Mouse (Mus musculus) midbrain, embryonic 15.5 days (tissue): ENCODE measurements at regions not wholly inside any gene's neighbourhood (a gene's known extent, or its start where the extent isn't known, plus 50 kb on each side); places are given as distances from the start of the nearest gene placed in this dataset.

Experiments used
- ATAC-seq: fragments of 200-750 bp; cut with Nextera tagmentation; replicated peaks from 2 replicates; pipeline ENCODE4 v1.8.0; 2017; ENCODE audit warnings: moderate TSS enrichment
- H3K27ac ChIP-seq: fragments of 300-500 bp; sonication (generic); 2 replicates; pipeline ENCODE4 v1.5.1; 2015; ENCODE audit warnings: mild to moderate bottlenecking, inconsistent platforms
- H3K27me3 ChIP-seq: fragments of 300-500 bp; sonication (generic); replicated peaks from 2 replicates; pipeline ENCODE4 v1.6.1; 2015; ENCODE audit warnings: inconsistent platforms
- H3K36me3 ChIP-seq: fragments of 300-500 bp; sonication (generic); replicated peaks from 2 replicates; pipeline ENCODE4 v1.6.1; 2015; ENCODE audit warnings: inconsistent platforms
- H3K4me1 ChIP-seq: fragments of 300-500 bp; sonication (generic); 2 replicates; pipeline ENCODE4 v1.6.1; 2015; ENCODE audit warnings: inconsistent platforms
- H3K4me2 ChIP-seq: fragments of 300-500 bp; sonication (generic); 2 replicates; pipeline ENCODE4 v1.6.1; 2015; ENCODE audit warnings: inconsistent platforms, mild to moderate bottlenecking, moderate library complexity
- H3K4me3 ChIP-seq: fragments of 300-500 bp; sonication (generic); 2 replicates; pipeline ENCODE4 v1.5.1; 2015; ENCODE audit warnings: mild to moderate bottlenecking, inconsistent platforms
- H3K9ac ChIP-seq: fragments of 300-500 bp; sonication (generic); 2 replicates; pipeline ENCODE4 v1.6.1; 2015; ENCODE audit warnings: mild to moderate bottlenecking, inconsistent platforms
- H3K9me3 ChIP-seq: fragments of 300-500 bp; sonication (generic); 2 replicates; pipeline ENCODE4 v1.6.1; 2016; ENCODE audit warnings: inconsistent platforms
- WGBS: fragments of 180-500 bp; shearing (Covaris S2); methylation state at CpG from one replicate; pipeline ENCODE4 v1.1.7; 2015; ENCODE audit warnings: mixed read lengths; 5-methylcytosine and 5-hydroxymethylcytosine counted together

GRCm38 (mm10) chr14:110276192-110276591 is 478.8 kb downstream of the Slitrk6 start:
- Histone ChIP-seq H3K27me3 (no peaks in the 10 kb centered on the region), H3K4me2 (no peak overlapping the region), H3K4me1 (no peaks in the 10 kb centered on the region), H3K9me3 (no peaks in the 10 kb centered on the region), H3K27ac (no peak overlapping the region), H3K36me3 (no peaks in the 10 kb centered on the region), H3K9ac (no peak overlapping the region), H3K4me3 (no peak overlapping the region)
- WGBS, result 50% methylated on average over 1 of the region's 1 CpGs
- no peak for ATAC-seq

GRCm38 (mm10) chr14:110271270-110271669 is 483.7 kb downstream of the Slitrk6 start:
- ATAC-seq, result no peak
- WGBS, result 78% methylated on average over 2 of the region's 2 CpGs

DNA sequence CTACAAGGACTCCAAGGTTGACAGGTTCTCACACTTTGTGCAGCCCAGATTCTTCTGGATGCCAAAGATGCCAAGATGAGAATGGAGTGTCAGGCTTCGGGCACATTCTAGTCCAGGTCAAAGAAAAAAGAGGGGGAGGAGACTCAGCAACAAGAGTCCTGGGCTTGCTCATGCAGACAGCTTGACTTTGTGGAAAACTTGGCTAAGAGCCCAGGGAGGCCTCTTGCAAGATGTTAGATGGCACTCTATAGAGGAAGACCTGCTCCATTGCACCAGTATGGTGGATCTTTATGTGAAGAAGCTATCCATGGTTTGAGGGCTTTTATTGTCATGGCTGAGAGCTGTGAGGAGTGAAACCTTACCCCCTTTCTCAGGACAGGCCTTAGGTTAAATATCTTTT is 510.5 kb downstream of the Slitrk6 start:
- H3K27ac ChIP-seq, result no peak overlapping the region
- no peak overlapping the region for H3K4me2 ChIP-seq
- 88% methylated on average over 1 of the region's 1 CpGs for WGBS
- H3K9me3 ChIP-seq, result no peaks in the 10 kb centered on the region
- ATAC-seq, result no peak
- no peaks in the 10 kb centered on the region for H3K36me3 ChIP-seq
- H3K27me3 ChIP-seq, result no peaks in the 10 kb centered on the region
- no peak overlapping the region for H3K9ac ChIP-seq
- no peaks in the 10 kb centered on the region for H3K4me1 ChIP-seq
- no peak overlapping the region for H3K4me3 ChIP-seq

More at GRCm38 (mm10) chr14:110271270-110271669, 483.7 kb downstream of the Slitrk6 start:
- Histone ChIP-seq H3K4me3 (no peak overlapping the region), H3K4me1 (no peaks in the 10 kb centered on the region), H3K4me2 (no peak overlapping the region), H3K36me3 (no peaks in the 10 kb centered on the region), H3K9me3 (no peaks in the 10 kb centered on the region), H3K27me3 (no peaks in the 10 kb centered on the region), H3K9ac (no peak overlapping the region), H3K27ac (no peak overlapping the region)

- no peaks in the 10 kb centered on the region for H3K27me3 ChIP-seq
- H3K9ac ChIP-seq, result no peak overlapping the region
- no peaks in the 10 kb centered on the region for H3K4me1 ChIP-seq
- H3K9me3 ChIP-seq, result no peaks in the 10 kb centered on the region
- no peak overlapping the region for H3K4me2 ChIP-seq
- no peak overlapping the region for H3K27ac ChIP-seq
- H3K4me3 ChIP-seq, result no peak overlapping the region
- H3K36me3 ChIP-seq, result no peaks in the 10 kb centered on the region
- WGBS, result 97% methylated on average over 2 of the region's 2 CpGs
- ATAC-seq, result no peak
Measured at GRCm38 (mm10) chr14:110243549-110243948, 511.4 kb downstream of the Slitrk6 start.

DNA sequence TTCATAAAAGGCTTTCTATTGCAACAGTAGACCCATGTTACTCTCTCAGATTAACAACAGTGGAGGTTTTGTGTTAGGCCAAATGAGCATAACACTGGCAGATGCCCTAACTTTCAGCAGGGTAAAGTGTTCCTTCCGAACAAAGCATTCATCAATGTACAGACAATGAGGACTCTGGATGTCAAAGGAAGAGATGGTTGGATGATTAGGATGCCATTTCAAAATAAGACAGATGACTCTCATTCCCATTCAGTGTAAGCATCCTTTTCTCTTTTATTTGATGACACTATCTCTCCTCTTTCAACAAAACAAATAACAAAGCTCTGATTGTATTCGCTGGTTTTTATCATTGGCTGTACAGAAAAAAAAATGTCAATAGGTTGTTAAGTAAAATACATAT is 516.1 kb downstream of the Slitrk6 start:
- 64% methylated on average over 2 of the region's 2 CpGs for WGBS
- no peak overlapping the region for H3K4me3 ChIP-seq
- no peak overlapping the region for H3K4me2 ChIP-seq
- no peak for ATAC-seq
- no peaks in the 10 kb centered on the region for H3K4me1 ChIP-seq
- H3K9ac ChIP-seq, result no peak overlapping the region
- no peaks in the 10 kb centered on the region for H3K36me3 ChIP-seq
- no peak overlapping the region for H3K27ac ChIP-seq
- H3K9me3 ChIP-seq, result no peaks in the 10 kb centered on the region
- H3K27me3 ChIP-seq, result no peaks in the 10 kb centered on the region

- WGBS, result 80% methylated on average over 6 of the region's 6 CpGs
- H3K4me2 ChIP-seq, result no peak overlapping the region
Measured at GRCm38 (mm10) chr14:110224678-110225446, 530.1 kb downstream of the Slitrk6 start.

GRCm38 (mm10) chr14:110190987-110191607 is 563.9 kb downstream of the Slitrk6 start:
- Histone ChIP-seq H3K36me3 (no peaks in the 10 kb centered on the region), H3K27ac (no peak overlapping the region), H3K4me1 (no peaks in the 10 kb centered on the region), H3K27me3 (no peaks in the 10 kb centered on the region), H3K9me3 (no peaks in the 10 kb centered on the region), H3K4me2 (no peak overlapping the region), H3K9ac (no peak overlapping the region), H3K4me3 (no peak overlapping the region)
- peak; percentile 69; the same call in 1 of the 2 replicates for ATAC-seq
- WGBS, result 66% methylated on average over 2 of the region's 2 CpGs

More at GRCm38 (mm10) chr14:110224678-110225446, 530.1 kb downstream of the Slitrk6 start:
- no peak overlapping the region for H3K4me3 ChIP-seq
- no peaks in the 10 kb centered on the region for H3K36me3 ChIP-seq
- H3K27ac ChIP-seq, result no peak overlapping the region
- no peaks in the 10 kb centered on the region for H3K9me3 ChIP-seq
- no peak overlapping the region for H3K9ac ChIP-seq
- no peaks in the 10 kb centered on the region for H3K27me3 ChIP-seq
- no peaks in the 10 kb centered on the region for H3K4me1 ChIP-seq
- no peak for ATAC-seq

- Histone ChIP-seq H3K9me3 (no peaks in the 10 kb centered on the region), H3K4me3 (no peak overlapping the region), H3K36me3 (no peaks in the 10 kb centered on the region), H3K9ac (no peak overlapping the region), H3K27ac (no peak overlapping the region), H3K4me1 (no peaks in the 10 kb centered on the region), H3K4me2 (no peak overlapping the region), H3K27me3 (no peaks in the 10 kb centered on the region)
- ATAC-seq, result peak; percentile 80
- WGBS, result 46% methylated on average over 3 of the region's 3 CpGs
Measured at GRCm38 (mm10) chr14:110190471-110190870, 564.5 kb downstream of the Slitrk6 start.

GRCm38 (mm10) chr14:110179166-110179565 is 575.8 kb downstream of the Slitrk6 start:
- Histone ChIP-seq H3K27me3 (no peaks in the 10 kb centered on the region), H3K9me3 (no peaks in the 10 kb centered on the region), H3K36me3 (no peaks in the 10 kb centered on the region), H3K9ac (no peak overlapping the region), H3K27ac (no peak overlapping the region), H3K4me1 (no peaks in the 10 kb centered on the region), H3K4me2 (no peak overlapping the region), H3K4me3 (no peak overlapping the region)
- no peak for ATAC-seq

DNA sequence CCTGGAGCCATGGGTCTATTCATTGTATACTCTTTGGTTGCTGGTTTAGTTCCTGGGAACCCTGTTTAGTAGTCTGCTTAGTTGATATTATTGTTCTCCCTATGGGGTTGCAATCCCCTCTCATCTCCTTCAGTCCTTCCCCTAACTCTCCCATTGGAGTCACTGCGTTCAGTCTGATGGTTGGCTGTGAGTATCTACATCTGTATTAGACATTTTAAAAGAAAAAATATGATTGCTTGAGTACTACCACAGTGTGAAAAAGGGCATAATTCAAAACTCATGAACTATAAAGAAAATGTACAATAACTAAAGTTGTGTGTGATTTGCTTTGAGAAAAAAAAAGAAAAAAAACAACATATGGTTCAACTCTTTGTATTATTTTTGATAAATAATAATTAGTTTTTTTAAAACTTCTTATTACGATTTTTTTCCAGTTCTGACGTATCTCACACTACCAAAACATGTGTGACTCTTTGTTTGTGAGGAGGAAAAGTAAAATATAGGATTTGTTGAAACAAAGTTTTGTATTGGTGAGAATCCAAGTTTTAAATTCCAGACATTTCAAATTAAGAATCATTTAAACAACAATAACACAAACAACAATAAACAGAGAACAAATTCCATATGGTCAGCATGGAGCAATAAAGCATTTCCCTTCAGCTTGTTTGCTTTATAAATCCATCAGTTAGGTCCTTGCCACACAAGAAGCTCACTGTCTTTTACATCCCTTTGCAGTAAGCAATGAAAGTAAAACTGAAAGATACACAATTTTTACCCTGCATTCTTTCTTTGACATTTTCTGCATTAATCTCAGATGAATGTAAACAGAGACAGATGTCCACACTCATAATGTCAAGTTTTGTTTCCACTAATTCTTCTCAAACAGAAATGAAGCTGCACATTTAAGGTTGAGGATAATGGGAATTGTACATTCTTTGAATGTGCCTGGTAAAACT is 583.5 kb downstream of the Slitrk6 start:
- ATAC-seq, result no peak

DNA sequence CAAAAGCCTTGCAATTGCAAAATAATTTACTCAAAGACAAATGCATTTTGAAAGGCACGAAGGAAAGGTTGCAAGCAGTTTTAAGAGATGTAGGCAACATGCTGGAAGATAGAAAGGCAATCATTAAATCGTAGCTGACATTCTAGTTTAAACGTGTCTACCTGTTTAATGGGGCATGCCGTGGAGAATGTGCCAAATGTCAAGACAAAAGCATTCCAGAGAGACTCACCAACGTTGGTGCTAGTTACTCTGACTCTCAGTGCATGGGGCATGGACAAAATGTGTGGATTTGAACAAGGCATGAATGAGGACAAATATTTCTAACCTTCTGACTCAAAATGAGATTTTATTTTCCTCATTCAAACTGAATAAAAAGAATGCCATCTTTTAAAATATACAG is 586.3 kb downstream of the Slitrk6 start:
- no peak for ATAC-seq
- no peak overlapping the region for H3K4me3 ChIP-seq
- no peaks in the 10 kb centered on the region for H3K9me3 ChIP-seq
- no peak overlapping the region for H3K9ac ChIP-seq
- no peaks in the 10 kb centered on the region for H3K27me3 ChIP-seq
- WGBS, result 29% methylated on average over 5 of the region's 5 CpGs
- no peak overlapping the region for H3K27ac ChIP-seq
- H3K4me2 ChIP-seq, result no peak overlapping the region
- H3K36me3 ChIP-seq, result no peaks in the 10 kb centered on the region
- no peaks in the 10 kb centered on the region for H3K4me1 ChIP-seq

More for the DNA sequence above, 583.5 kb downstream of the Slitrk6 start:
- H3K4me3 ChIP-seq, result no peak overlapping the region
- H3K4me1 ChIP-seq, result no peaks in the 10 kb centered on the region
- 86% methylated on average over 3 of the region's 3 CpGs for WGBS
- H3K9ac ChIP-seq, result no peak overlapping the region
- H3K4me2 ChIP-seq, result no peak overlapping the region
- no peaks in the 10 kb centered on the region for H3K36me3 ChIP-seq
- H3K9me3 ChIP-seq, result no peaks in the 10 kb centered on the region
- H3K27me3 ChIP-seq, result no peaks in the 10 kb centered on the region
- H3K27ac ChIP-seq, result no peak overlapping the region

- no peaks in the 10 kb centered on the region for H3K27me3 ChIP-seq
- H3K27ac ChIP-seq, result no peak overlapping the region
- no peak for ATAC-seq
- no peaks in the 10 kb centered on the region for H3K36me3 ChIP-seq
- H3K4me2 ChIP-seq, result no peak overlapping the region
- H3K9me3 ChIP-seq, result no peaks in the 10 kb centered on the region
- no peak overlapping the region for H3K9ac ChIP-seq
- H3K4me3 ChIP-seq, result no peak overlapping the region
- H3K4me1 ChIP-seq, result no peaks in the 10 kb centered on the region
- WGBS, result 80% methylated on average over 5 of the region's 5 CpGs
Measured at GRCm38 (mm10) chr14:110128265-110128664, 626.7 kb downstream of the Slitrk6 start.
